Mouse (Mus musculus) spleen, adult 2 months (tissue): ENCODE measurements around the gene Sgk1. TPM values are rescaled to one million over a fixed set of nuclear protein-coding genes. Genes with fewer than 3 reads are reported as not detected.

Experiments
- DNase-seq, 2 experiments: peaks; one replicate each; pipeline versions ENCODE4 v3.0.0 to v3.0.0-alpha.2; 2012 to 2021; ENCODE audit warnings: low spot score in 2 of 2, low read depth in 1 of 2
- H3K27ac ChIP-seq: fragments of 200-500 bp; 2 replicates; pipeline ENCODE4 v1.5.1; 2012; ENCODE audit warnings: low read length, inconsistent platforms; ENCODE audit not compliant: insufficient read depth
- H3K27me3 ChIP-seq: fragments of 200-500 bp; 2 replicates; pipeline ENCODE4 v1.6.1; 2012; ENCODE audit warnings: mild to moderate bottlenecking, moderate library complexity, low read length, inconsistent platforms; ENCODE audit not compliant: control insufficient read depth, insufficient read depth
- H3K36me3 ChIP-seq: fragments of 200-500 bp; 2 replicates; pipeline ENCODE4 v1.6.1; 2012; ENCODE audit warnings: mild to moderate bottlenecking, low read length, inconsistent platforms; ENCODE audit not compliant: control insufficient read depth, insufficient read depth
- H3K4me1 ChIP-seq: fragments of 200-500 bp; 2 replicates; pipeline ENCODE4 v1.6.1; 2011; ENCODE audit warnings: inconsistent platforms; ENCODE audit not compliant: control insufficient read depth, insufficient read depth, insufficient read length
- H3K4me3 ChIP-seq: fragments of 200-500 bp; 2 replicates; pipeline ENCODE4 v1.5.1; 2011; ENCODE audit warnings: mild to moderate bottlenecking, inconsistent platforms; ENCODE audit not compliant: insufficient read depth, insufficient read length; ENCODE audit errors: extremely low read depth
- CTCF ChIP-seq: fragments of 200-500 bp; IDR thresholded peaks from 2 replicates; pipeline ENCODE4 v1.5.1; 2011; ENCODE audit warnings: mild to moderate bottlenecking, inconsistent platforms; ENCODE audit not compliant: insufficient read depth, insufficient read length, insufficient replicate concordance; ENCODE audit errors: extremely low read depth
- POLR2A ChIP-seq: fragments of 200-500 bp; IDR thresholded peaks from 2 replicates; pipeline ENCODE4 v1.6.1; 2011; ENCODE audit warnings: low read depth, low read length, inconsistent platforms
- WGBS: fragments of 180-500 bp; shearing (Covaris S2); methylation state at CpG from one replicate; pipeline ENCODE4 v1.1.7; 2018; 5-methylcytosine and 5-hydroxymethylcytosine counted together
- polyA plus RNA-seq: library from polyadenylated mRNA; depleted of rRNA; stranded (reverse); fragments of >200 nt; gene quantifications from 2 replicates; pipeline ENCODE4 v1.2.3, GENCODE M21; 2012

The Sgk1 gene
- polyA plus RNA-seq, 1 experiment, result 15.8 TPM

GRCm38 (mm10) chr10:21923495-21923952 is 41.5 kb downstream of the Sgk1 start:
- Histone ChIP-seq H3K27me3 (no peaks in the 10 kb centered on the region), H3K36me3 (no peaks in the 10 kb centered on the region), H3K4me1 (no peaks in the 10 kb centered on the region), H3K4me3 (no peak overlapping the region), H3K27ac (no peak overlapping the region)
- no peak for TF ChIP-seq CTCF
- WGBS, result 69% methylated on average over 9 of the region's 9 CpGs
- DNase-seq, result no peak

GRCm38 (mm10) chr10:21924051-21924720 is 42.2 kb downstream of the Sgk1 start:
- H3K27ac ChIP-seq, result no peak overlapping the region
- no peak overlapping the region for H3K4me3 ChIP-seq
- H3K27me3 ChIP-seq, result no peaks in the 10 kb centered on the region
- DNase-seq, result no peak
- 92% methylated on average over 16 of the region's 16 CpGs for WGBS
- TF ChIP-seq CTCF (no peak), POLR2A (no peak)
- no peaks in the 10 kb centered on the region for H3K36me3 ChIP-seq
- H3K4me1 ChIP-seq, result no peaks in the 10 kb centered on the region

GRCm38 (mm10) chr10:21926941-21927340 is 45.0 kb downstream of the Sgk1 start:
- Histone ChIP-seq H3K4me1 (no peaks in the 10 kb centered on the region), H3K27me3 (no peaks in the 10 kb centered on the region), H3K36me3 (no peaks in the 10 kb centered on the region), H3K27ac (no peak overlapping the region), H3K4me3 (no peak overlapping the region)
- 90% methylated on average over 5 of the region's 5 CpGs for WGBS
- DNase-seq, result no peak
- TF ChIP-seq POLR2A (no peak), CTCF (no peak)

- TF ChIP-seq CTCF, result no peak
- no peak for TF ChIP-seq POLR2A
- H3K27me3 ChIP-seq, result no peaks in the 10 kb centered on the region
- H3K4me3 ChIP-seq, result no peak overlapping the region
- WGBS, result 91% methylated on average over 10 of the region's 10 CpGs
- H3K36me3 ChIP-seq, result no peaks in the 10 kb centered on the region
- H3K27ac ChIP-seq, result no peak overlapping the region
- DNase-seq, result no peak
- no peaks in the 10 kb centered on the region for H3K4me1 ChIP-seq
Observed at GRCm38 (mm10) chr10:21930781-21931380, 48.9 kb downstream of the Sgk1 start.

GRCm38 (mm10) chr10:21932791-21933190 is 50.8 kb downstream of the Sgk1 start:
- Histone ChIP-seq H3K27ac (no peak overlapping the region), H3K4me3 (no peak overlapping the region), H3K4me1 (no peaks in the 10 kb centered on the region), H3K36me3 (no peaks in the 10 kb centered on the region), H3K27me3 (no peaks in the 10 kb centered on the region)
- WGBS, result 93% methylated on average over 3 of the region's 3 CpGs
- TF ChIP-seq POLR2A (no peak), CTCF (no peak)
- no peak for DNase-seq

- H3K4me1 ChIP-seq, result no peaks in the 10 kb centered on the region
- TF ChIP-seq POLR2A, result no peak
- TF ChIP-seq CTCF, result no peak
- H3K27me3 ChIP-seq, result no peaks in the 10 kb centered on the region
- H3K27ac ChIP-seq, result no peak overlapping the region
- 94% methylated on average over 2 of the region's 2 CpGs for WGBS
- DNase-seq, result no peak
- no peak overlapping the region for H3K4me3 ChIP-seq
- no peaks in the 10 kb centered on the region for H3K36me3 ChIP-seq
Observed at GRCm38 (mm10) chr10:21934826-21935225, 52.8 kb downstream of the Sgk1 start.
